Mouse (Mus musculus): ENCODE results near the gene Crb1. TPM values are rescaled to one million over a fixed set of nuclear protein-coding genes. Genes with fewer than 3 reads are reported as not detected.

Crb1 gene
- polyA plus RNA-seq, 1 experiment from 2014 or later = 0.32 TPM

DNA sequence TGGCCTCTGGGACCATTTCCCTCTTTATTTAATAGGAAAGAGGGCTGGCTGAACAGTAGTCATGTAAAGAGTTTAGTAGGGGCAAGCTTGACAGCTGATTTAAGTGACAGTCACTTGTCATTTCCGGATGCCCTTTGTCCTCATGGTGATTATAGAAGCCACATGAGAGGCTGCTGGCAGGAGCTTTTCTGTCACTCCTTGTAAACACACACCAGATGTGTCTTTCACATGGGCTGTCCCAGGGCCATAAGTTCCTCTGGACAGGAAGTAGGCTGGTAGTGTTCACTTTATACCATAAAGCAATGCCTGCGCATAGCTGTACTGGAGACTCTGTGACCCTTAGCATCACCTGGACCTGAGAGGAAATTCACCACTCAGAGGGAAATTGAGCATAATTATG, 182.9 kb downstream of the Crb1 start:
- Histone ChIP-seq H3K9me3 (ENCODE audit: control insufficient read depth, low read depth, low read length) (no peaks in the 10 kb centered on the region), H3K36me3 (ENCODE audit: control insufficient read depth, insufficient read depth, low read length) (no peaks in the 10 kb centered on the region), H3K27ac (ENCODE audit: low read length) (no peak overlapping the region), H3K4me3 (ENCODE audit: low read depth, low read length) (no peak overlapping the region), H3K4me1 (ENCODE audit: control insufficient read depth, insufficient read depth, low read length) (no peaks in the 10 kb centered on the region), H3K4me2 (replicated peaks; ENCODE audit: low read depth, low read length) (no peak overlapping the region), H3K9ac (replicated peaks; ENCODE audit: low read depth, low read length) (no peak overlapping the region), H3K27me3 (ENCODE audit: control insufficient read depth, insufficient read depth, low read length) (no peaks in the 10 kb centered on the region)
- WGBS = 54% methylated on average over 2 of the region's 2 CpGs
- no peak for ATAC-seq (ENCODE audit: insufficient number of reproducible peaks, insufficient read depth, low FRiP score, low read depth)

- no peaks in the 10 kb centered on the region for H3K4me1 ChIP-seq (ENCODE audit: control insufficient read depth, insufficient read depth, low read length)
- H3K27ac ChIP-seq (ENCODE audit: low read length) = no peak overlapping the region
- H3K4me2 ChIP-seq (replicated peaks; ENCODE audit: low read depth, low read length) = no peak overlapping the region
- 82% methylated on average over 3 of the region's 3 CpGs for WGBS
- H3K36me3 ChIP-seq (ENCODE audit: control insufficient read depth, insufficient read depth, low read length) = no peaks in the 10 kb centered on the region
- H3K27me3 ChIP-seq (ENCODE audit: control insufficient read depth, insufficient read depth, low read length) = no peaks in the 10 kb centered on the region
- no peak overlapping the region for H3K4me3 ChIP-seq (ENCODE audit: low read depth, low read length)
- H3K9me3 ChIP-seq (ENCODE audit: control insufficient read depth, low read depth, low read length) = no peaks in the 10 kb centered on the region
- no peak for ATAC-seq (ENCODE audit: insufficient number of reproducible peaks, insufficient read depth, low FRiP score, low read depth)
- no peak overlapping the region for H3K9ac ChIP-seq (replicated peaks; ENCODE audit: low read depth, low read length)
These were observed 184.3 kb downstream of the Crb1 start for GRCm38 (mm10) chr1:139192635-139193034.

DNA sequence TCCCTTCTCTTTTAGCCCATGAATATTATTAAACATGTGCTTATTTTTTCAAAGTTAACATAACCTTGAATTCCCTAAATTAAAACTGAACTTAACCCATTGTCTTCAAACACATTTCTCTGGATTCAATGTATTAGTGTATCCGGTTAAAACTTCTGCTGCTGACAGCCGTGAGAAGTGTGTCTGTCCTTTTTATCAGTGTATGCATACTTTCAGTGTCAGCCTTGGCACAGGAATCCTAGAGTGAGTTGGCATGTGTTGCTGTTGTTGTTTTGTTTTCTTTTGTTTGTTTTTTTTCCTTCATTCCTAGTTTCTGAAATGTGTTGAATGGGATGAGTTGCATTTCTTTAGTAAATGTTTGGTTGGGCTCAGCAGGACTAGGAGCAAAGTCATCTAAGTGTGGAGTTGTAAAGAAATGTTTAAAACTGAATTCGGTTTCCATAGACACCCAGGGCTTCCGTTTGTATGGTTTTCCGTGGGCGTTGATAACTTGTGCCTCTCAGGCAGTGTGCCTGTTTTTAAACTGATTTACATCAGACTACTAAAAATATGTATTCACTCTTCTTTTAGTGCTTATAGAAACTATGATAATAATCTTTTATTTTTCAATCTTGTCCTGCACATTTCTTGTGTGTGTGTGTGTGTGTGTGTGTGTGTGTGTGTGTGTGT, 196.3 kb downstream of the Crb1 start:
- ATAC-seq (ENCODE audit: insufficient number of reproducible peaks, insufficient read depth, low FRiP score, low read depth) = no peak
- no peak overlapping the region for H3K4me2 ChIP-seq (replicated peaks; ENCODE audit: low read depth, low read length)
- H3K36me3 ChIP-seq (ENCODE audit: control insufficient read depth, insufficient read depth, low read length) = no peaks in the 10 kb centered on the region
- no peaks in the 10 kb centered on the region for H3K4me1 ChIP-seq (ENCODE audit: control insufficient read depth, insufficient read depth, low read length)
- H3K4me3 ChIP-seq (ENCODE audit: low read depth, low read length) = no peak overlapping the region
- H3K9ac ChIP-seq (replicated peaks; ENCODE audit: low read depth, low read length) = no peak overlapping the region
- 56% methylated on average over 6 of the region's 6 CpGs for WGBS
- no peak overlapping the region for H3K27ac ChIP-seq (ENCODE audit: low read length)
- no peaks in the 10 kb centered on the region for H3K27me3 ChIP-seq (ENCODE audit: control insufficient read depth, insufficient read depth, low read length)
- H3K9me3 ChIP-seq (ENCODE audit: control insufficient read depth, low read depth, low read length) = no peaks in the 10 kb centered on the region

DNA sequence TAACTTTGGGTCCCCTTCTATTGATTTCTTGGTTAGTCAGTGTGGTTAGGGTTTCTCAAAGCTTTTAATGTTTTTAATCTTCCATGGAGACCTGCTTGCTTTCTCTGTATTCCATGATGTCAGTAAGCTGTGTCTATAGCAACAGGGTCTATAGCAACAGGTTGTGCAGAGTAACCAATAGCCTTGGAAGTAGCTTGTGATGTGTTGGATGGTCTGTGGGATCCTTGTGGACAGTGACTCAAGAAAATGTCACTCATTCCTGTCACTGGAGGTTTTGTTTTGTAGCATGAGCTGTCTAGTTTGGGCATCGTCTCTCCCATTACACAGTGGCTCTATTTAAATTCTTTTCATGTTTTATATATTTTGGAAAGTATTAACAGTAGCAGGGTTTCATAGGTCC, 197.2 kb downstream of the Crb1 start:
- ATAC-seq (ENCODE audit: insufficient number of reproducible peaks, insufficient read depth, low FRiP score, low read depth) = no peak
- H3K27ac ChIP-seq (ENCODE audit: low read length) = no peak overlapping the region
- no peaks in the 10 kb centered on the region for H3K36me3 ChIP-seq (ENCODE audit: control insufficient read depth, insufficient read depth, low read length)
- H3K9me3 ChIP-seq (ENCODE audit: control insufficient read depth, low read depth, low read length) = no peaks in the 10 kb centered on the region
- WGBS = 84% methylated on average over 1 of the region's 1 CpGs
- no peak overlapping the region for H3K4me2 ChIP-seq (replicated peaks; ENCODE audit: low read depth, low read length)
- no peaks in the 10 kb centered on the region for H3K27me3 ChIP-seq (ENCODE audit: control insufficient read depth, insufficient read depth, low read length)
- H3K4me1 ChIP-seq (ENCODE audit: control insufficient read depth, insufficient read depth, low read length) = no peaks in the 10 kb centered on the region
- H3K4me3 ChIP-seq (ENCODE audit: low read depth, low read length) = no peak overlapping the region
- H3K9ac ChIP-seq (replicated peaks; ENCODE audit: low read depth, low read length) = no peak overlapping the region

GRCm38 (mm10) chr1:139174058-139174832, 202.7 kb downstream of the Crb1 start:
- peaks cover 8% of the 10 kb centered on the region; the same call in 1 of the 2 replicates for H3K36me3 ChIP-seq (ENCODE audit: control insufficient read depth, insufficient read depth, low read length)
- peak overlapping the region; percentile 84 for H3K27ac ChIP-seq (ENCODE audit: low read length)
- H3K4me3 ChIP-seq (ENCODE audit: low read depth, low read length) = no peak overlapping the region
- WGBS = 49% methylated on average over 3 of the region's 3 CpGs
- no peaks in the 10 kb centered on the region for H3K27me3 ChIP-seq (ENCODE audit: control insufficient read depth, insufficient read depth, low read length)
- H3K9ac ChIP-seq (replicated peaks; ENCODE audit: low read depth, low read length) = no peak overlapping the region
- no peak for ATAC-seq (ENCODE audit: insufficient number of reproducible peaks, insufficient read depth, low FRiP score, low read depth)
- H3K4me1 ChIP-seq (ENCODE audit: control insufficient read depth, insufficient read depth, low read length) = 0 out of 2 replicates have a peak, but pooled peaks cover 2% of the 10 kb centered on the region
- no peaks in the 10 kb centered on the region for H3K9me3 ChIP-seq (ENCODE audit: control insufficient read depth, low read depth, low read length)
- H3K4me2 ChIP-seq (replicated peaks; ENCODE audit: low read depth, low read length) = no peak overlapping the region

DNA sequence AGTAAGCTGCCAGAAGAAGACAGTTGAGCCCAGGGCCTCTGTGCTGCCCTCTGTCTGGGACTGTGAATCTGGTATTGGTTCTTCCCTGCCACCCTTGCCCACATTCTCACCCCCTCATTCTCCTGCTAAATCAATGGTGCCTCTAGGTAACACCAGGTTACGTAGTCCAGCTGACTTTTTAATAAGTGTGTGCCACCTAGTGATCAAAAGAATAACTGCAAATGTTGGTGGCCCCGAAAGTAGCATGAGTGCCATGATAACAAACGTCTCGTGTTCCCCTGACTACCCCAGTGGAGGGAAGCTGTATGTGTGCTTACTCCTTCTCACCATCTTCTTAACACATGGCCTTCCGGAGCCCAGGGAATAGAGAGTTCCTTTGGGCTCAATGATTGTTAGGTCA, 214.1 kb downstream of the Crb1 start:
- Histone ChIP-seq H3K9ac (replicated peaks; ENCODE audit: low read depth, low read length) (no peak overlapping the region), H3K36me3 (ENCODE audit: control insufficient read depth, insufficient read depth, low read length) (no peaks in the 10 kb centered on the region), H3K27me3 (ENCODE audit: control insufficient read depth, insufficient read depth, low read length) (no peaks in the 10 kb centered on the region), H3K4me2 (replicated peaks; ENCODE audit: low read depth, low read length) (no peak overlapping the region), H3K4me1 (ENCODE audit: control insufficient read depth, insufficient read depth, low read length) (no peaks in the 10 kb centered on the region), H3K4me3 (ENCODE audit: low read depth, low read length) (no peak overlapping the region), H3K27ac (ENCODE audit: low read length) (no peak overlapping the region), H3K9me3 (ENCODE audit: control insufficient read depth, low read depth, low read length) (no peaks in the 10 kb centered on the region)
- 36% methylated on average over 5 of the region's 5 CpGs for WGBS
- no peak for ATAC-seq (ENCODE audit: insufficient number of reproducible peaks, insufficient read depth, low FRiP score, low read depth)

GRCm38 (mm10) chr1:139161619-139162018, 215.3 kb downstream of the Crb1 start:
- no peak overlapping the region for H3K27ac ChIP-seq (ENCODE audit: low read length)
- H3K4me2 ChIP-seq (replicated peaks; ENCODE audit: low read depth, low read length) = no peak overlapping the region
- H3K4me3 ChIP-seq (ENCODE audit: low read depth, low read length) = no peak overlapping the region
- no peaks in the 10 kb centered on the region for H3K9me3 ChIP-seq (ENCODE audit: control insufficient read depth, low read depth, low read length)
- no peaks in the 10 kb centered on the region for H3K36me3 ChIP-seq (ENCODE audit: control insufficient read depth, insufficient read depth, low read length)
- H3K9ac ChIP-seq (replicated peaks; ENCODE audit: low read depth, low read length) = no peak overlapping the region
- H3K4me1 ChIP-seq (ENCODE audit: control insufficient read depth, insufficient read depth, low read length) = no peaks in the 10 kb centered on the region
- 58% methylated on average over 3 of the region's 3 CpGs for WGBS
- H3K27me3 ChIP-seq (ENCODE audit: control insufficient read depth, insufficient read depth, low read length) = no peaks in the 10 kb centered on the region
- no peak for ATAC-seq (ENCODE audit: insufficient number of reproducible peaks, insufficient read depth, low FRiP score, low read depth)

- Histone ChIP-seq H3K27ac (ENCODE audit: low read length) (no peak overlapping the region), H3K4me1 (ENCODE audit: control insufficient read depth, insufficient read depth, low read length) (no peaks in the 10 kb centered on the region), H3K9me3 (ENCODE audit: control insufficient read depth, low read depth, low read length) (no peaks in the 10 kb centered on the region), H3K4me2 (replicated peaks; ENCODE audit: low read depth, low read length) (no peak overlapping the region), H3K27me3 (ENCODE audit: control insufficient read depth, insufficient read depth, low read length) (no peaks in the 10 kb centered on the region), H3K36me3 (ENCODE audit: control insufficient read depth, insufficient read depth, low read length) (no peaks in the 10 kb centered on the region), H3K4me3 (ENCODE audit: low read depth, low read length) (no peak overlapping the region), H3K9ac (replicated peaks; ENCODE audit: low read depth, low read length) (no peak overlapping the region)
- ATAC-seq (ENCODE audit: insufficient number of reproducible peaks, insufficient read depth, low FRiP score, low read depth) = no peak
- 19% methylated on average over 3 of the region's 3 CpGs for WGBS
These were observed 220.5 kb downstream of the Crb1 start for GRCm38 (mm10) chr1:139156397-139156796.

All from stomach, embryonic 14.5 days (tissue).